Mouse (Mus musculus) spleen, adult 2 months (tissue): ENCODE data around the gene Ube2d2b.

Source experiments
- CTCF ChIP-seq: fragments of 200-500 bp; IDR thresholded peaks from 2 replicates; pipeline ENCODE4 v1.5.1; 2011; ENCODE audit warnings: mild to moderate bottlenecking, inconsistent platforms; ENCODE audit not compliant: insufficient read depth, insufficient read length, insufficient replicate concordance; ENCODE audit errors: extremely low read depth
- POLR2A ChIP-seq: fragments of 200-500 bp; IDR thresholded peaks from 2 replicates; pipeline ENCODE4 v1.6.1; 2011; ENCODE audit warnings: low read depth, low read length, inconsistent platforms

- TF ChIP-seq CTCF = no peak
- TF ChIP-seq POLR2A = no peak
Measured at GRCm38 (mm10) chr5:107848964-107849363, 19.1 kb downstream of the Ube2d2b start.
